Mouse (Mus musculus) B cell, adult 62 days (primary cell): ENCODE measurements around the gene Ano7. TPM values are rescaled to one million over a fixed set of nuclear protein-coding genes. Genes with fewer than 3 reads are reported as not detected.

Experiments used
- total RNA-seq: library from RNA; stranded (reverse); gene quantifications from 4 replicates; pipeline ENCODE4 v1.2.4, GENCODE M21; 2023

Gene Ano7
- total RNA-seq, result 0.18 to 1.1 TPM (median 0.88 TPM) in 4 replicates

GRCm38 (mm10) chr1:93373665-93374064 is at the start of gene Ano7:
Gene Ano7 (plus strand): TSS chr1:93373930.

DNA sequence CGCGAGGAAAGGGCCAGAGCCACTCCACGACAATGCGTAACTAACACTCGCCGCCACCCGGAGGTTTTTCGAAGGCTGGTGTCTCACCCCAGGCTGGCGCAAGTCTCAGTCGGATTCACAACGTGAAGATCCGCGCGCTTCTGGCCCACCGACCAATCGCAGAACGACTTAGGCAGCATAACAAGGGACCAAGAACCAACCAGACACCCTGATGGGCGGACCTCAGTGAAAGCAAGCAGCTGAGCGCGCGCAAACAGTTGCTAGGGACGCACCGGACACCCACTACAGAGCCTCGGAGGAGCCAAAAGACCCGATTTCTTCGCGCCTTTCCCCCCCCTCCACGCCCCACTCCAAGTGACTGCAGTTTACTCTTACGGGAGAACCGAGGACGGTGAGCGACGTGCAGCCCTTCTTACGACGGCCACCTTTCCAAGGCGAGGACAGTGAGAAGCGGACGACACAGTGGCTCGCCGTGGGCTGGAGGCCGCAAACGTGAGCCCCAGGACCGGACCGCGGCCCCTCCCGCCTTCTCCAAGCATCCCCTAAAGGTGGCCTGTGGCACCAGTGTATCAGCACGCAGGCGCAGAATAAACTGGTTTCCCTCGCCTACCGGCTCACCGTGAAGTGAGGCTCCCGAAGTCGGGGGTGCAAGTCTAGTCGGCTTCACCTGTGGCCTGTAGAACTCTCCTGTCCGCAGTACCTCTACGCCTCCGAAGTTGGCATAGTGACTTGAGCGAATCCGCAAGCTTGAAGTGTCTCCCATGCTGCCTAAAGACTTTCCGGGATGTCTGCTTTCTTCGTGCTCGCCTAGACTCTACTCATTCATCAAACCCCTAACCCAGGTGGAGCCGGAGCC is 30.9 kb upstream of the Ano7 start, which contains the start of the genes Ppp1r7 and Pask:
Gene Ppp1r7, plus strand, starts transcription at position 207 of the 856 bp plus-strand sequence.
Gene Pask, minus strand, starts transcription at position 835 of the 856 bp plus-strand sequence.

Other genes with a start within 250 kb of the Ano7 start
- gene Agxt, start 238.7 kb upstream of the Ano7 start, total RNA-seq, result not detected in 4 replicates
- gene 2310007B03Rik, start 213.0 kb upstream of the Ano7 start, total RNA-seq, result not detected in 4 replicates
- gene Crocc2, start 205.2 kb upstream of the Ano7 start, total RNA-seq, result not detected in 4 replicates
- 0.43 to 2.4 TPM (median 1.1 TPM) in 4 replicates for gene Sned1, start 138.1 kb upstream of the Ano7 start, total RNA-seq
- gene Mterf4, start 68.0 kb upstream of the Ano7 start, total RNA-seq, result 16.5 to 21.4 TPM (median 19.2 TPM) in 4 replicates
- gene Ppp1r7, start 31.1 kb upstream of the Ano7 start, total RNA-seq, result 27.4 to 33.4 TPM (median 29.0 TPM) in 4 replicates
- gene Pask, start 30.4 kb upstream of the Ano7 start, total RNA-seq, result 0.79 to 3.9 TPM (median 1.3 TPM) in 4 replicates
- 119 to 141 TPM (median 126 TPM) in 4 replicates for gene Hdlbp, start 104.9 kb downstream of the Ano7 start, total RNA-seq
- 4.2 to 6.3 TPM (median 4.8 TPM) in 4 replicates for gene Farp2, start 138.1 kb downstream of the Ano7 start, total RNA-seq